Mouse (Mus musculus): ENCODE results near the gene Znrf1. TPM values are rescaled to one million over a fixed set of nuclear protein-coding genes. Genes with fewer than 3 reads are reported as not detected.

Gene Znrf1
- total and polyA plus RNA-seq, 3 experiments: 9.3 to 21.2 (median 9.5) TPM

- H3K4me2 ChIP-seq (ENCODE audit: insufficient read depth, low read depth, poor library complexity, severe bottlenecking): no peak overlapping the region
- no peak overlapping the region for H3K27ac ChIP-seq (ENCODE audit: insufficient read depth, low read depth)
- H3K4me3 ChIP-seq (replicated peaks in 1 of 3; ENCODE audit: low read depth in 2 of 3, low read length in 2 of 3, poor library complexity in 1 of 3): no peak overlapping the region
- in situ Hi-C loops (cut with MboI; ENCODE audit: low pct_ligation_motif_present, low pct_unique_long_range_greater_than_20kb, low sequenced_read_pairs) (no loop called here), dilution Hi-C loops (cut with MboI; ENCODE audit: extremely low pct_ligation_motif_present, extremely low pct_unique_long_range_greater_than_20kb, low sequenced_read_pairs) (no loop called here)
- peaks cover 0 to 11% of the 10 kb centered on the region in 2 experiments; a peak in 2 of 4 replicates for H3K4me1 ChIP-seq (ENCODE audit: control insufficient read depth in 1 of 2, insufficient read depth in 2 of 2)
- DNase-seq (ENCODE audit: extremely low read depth): no peak
- H3K79me2 ChIP-seq (replicated peaks; ENCODE audit: control insufficient read depth, extremely low read depth, insufficient read depth, poor library complexity, severe bottlenecking): no peaks in the 10 kb centered on the region
- H3K27me3 ChIP-seq (replicated peaks): no peaks in the 10 kb centered on the region
- TF ChIP-seq MAZ (IDR thresholded peaks at IDR 0.05; ENCODE audit: low read depth, low read length) (no peak), MAX (IDR thresholded peaks at IDR 0.05; ENCODE audit: low read length) (no peak), CHD1 (IDR thresholded peaks at IDR 0.05; ENCODE audit: low read depth, low read length) (no peak), ZMIZ1 (IDR thresholded peaks at IDR 0.05; ENCODE audit: low read depth, low read length) (no peak), ZC3H11A (IDR thresholded peaks at IDR 0.05; ENCODE audit: low read depth, low read length) (no peak), JUN (IDR thresholded peaks at IDR 0.05; ENCODE audit: insufficient read depth, low read depth, low read length) (no peak), MYC (IDR thresholded peaks at IDR 0.05; ENCODE audit: low read depth, low read length) (no peak), UBTF (IDR thresholded peaks at IDR 0.05; ENCODE audit: low read depth, low read length) (no peak), E2F4 (IDR thresholded peaks at IDR 0.05; ENCODE audit: insufficient replicate concordance, low read depth, low read length) (no peak), TBP (conservative IDR thresholded peaks at IDR 0.05; ENCODE audit: low read depth, low read length) (no peak), ZKSCAN1 (IDR thresholded peaks at IDR 0.05; ENCODE audit: borderline replicate concordance, low read depth, low read length) (no peak), RAD21 (IDR thresholded peaks at IDR 0.05; ENCODE audit: low read depth, low read length) (no peak), SIN3A (IDR thresholded peaks at IDR 0.05; ENCODE audit: low read length) (no peak), KAT2A (IDR thresholded peaks at IDR 0.05; ENCODE audit: insufficient replicate concordance, low read length) (no peak), GABPA (IDR thresholded peaks at IDR 0.05; ENCODE audit: insufficient replicate concordance, low read depth, low read length) (no peak)
- H3K9me3 ChIP-seq (replicated peaks; ENCODE audit: low read length): no peaks in the 10 kb centered on the region
- H3K36me3 ChIP-seq (replicated peaks in 1 of 2; ENCODE audit: control insufficient read depth in 1 of 2, insufficient read depth in 1 of 2, low read length in 1 of 2): peaks cover 0 to 23% of the 10 kb centered on the region in 2 experiments
- H3K9ac ChIP-seq (ENCODE audit: insufficient read depth, low read depth): no peak overlapping the region
Observed at GRCm38 (mm10) chr8:111594951-111595350, 59.1 kb downstream of the Znrf1 start.

- DNase-seq (ENCODE audit: extremely low read depth): no peak
- H3K9ac ChIP-seq (ENCODE audit: insufficient read depth, low read depth): no peak overlapping the region
- H3K4me3 ChIP-seq (replicated peaks in 1 of 3; ENCODE audit: low read depth in 2 of 3, low read length in 2 of 3, poor library complexity in 1 of 3): no peak overlapping the region
- peaks cover 0 to 9% of the 10 kb centered on the region in 2 experiments; a peak in 2 of 4 replicates for H3K4me1 ChIP-seq (ENCODE audit: control insufficient read depth in 1 of 2, insufficient read depth in 2 of 2)
- H3K27me3 ChIP-seq (replicated peaks): no peaks in the 10 kb centered on the region
- H3K27ac ChIP-seq (ENCODE audit: insufficient read depth, low read depth): no peak overlapping the region
- in situ Hi-C loops (cut with MboI; ENCODE audit: low pct_ligation_motif_present, low pct_unique_long_range_greater_than_20kb, low sequenced_read_pairs) (no loop called here), dilution Hi-C loops (cut with MboI; ENCODE audit: extremely low pct_ligation_motif_present, extremely low pct_unique_long_range_greater_than_20kb, low sequenced_read_pairs) (no loop called here)
- no peaks in the 10 kb centered on the region for H3K9me3 ChIP-seq (replicated peaks; ENCODE audit: low read length)
- peaks cover 0 to 20% of the 10 kb centered on the region in 2 experiments for H3K36me3 ChIP-seq (replicated peaks in 1 of 2; ENCODE audit: control insufficient read depth in 1 of 2, insufficient read depth in 1 of 2, low read length in 1 of 2)
- TF ChIP-seq HCFC1 (IDR thresholded peaks at IDR 0.05; ENCODE audit: low read depth, low read length) (no peak), UBTF (IDR thresholded peaks at IDR 0.05; ENCODE audit: low read depth, low read length) (no peak), MXI1 (IDR thresholded peaks at IDR 0.05; ENCODE audit: low read depth, low read length) (no peak), CHD2 (IDR thresholded peaks at IDR 0.05; ENCODE audit: low read length) (no peak), NRF1 (IDR thresholded peaks at IDR 0.05; ENCODE audit: low read depth, low read length) (no peak), MYC (IDR thresholded peaks at IDR 0.05; ENCODE audit: low read depth, low read length) (no peak), MAZ (IDR thresholded peaks at IDR 0.05; ENCODE audit: low read depth, low read length) (no peak), MAFK (IDR thresholded peaks at IDR 0.05; ENCODE audit: insufficient replicate concordance, low read length) (no peak), CTCF (conservative IDR thresholded peaks at IDR 0.05 in 1 of 2, IDR thresholded peaks at IDR 0.05 in 1 of 2; ENCODE audit: low read depth in 2 of 2, low read length in 2 of 2) (no peak), SMC3 (IDR thresholded peaks at IDR 0.05; ENCODE audit: low read depth, low read length) (no peak), ZC3H11A (IDR thresholded peaks at IDR 0.05; ENCODE audit: low read depth, low read length) (no peak), EP300 (IDR thresholded peaks at IDR 0.05; ENCODE audit: low read length) (no peak)
- no peak overlapping the region for H3K4me2 ChIP-seq (ENCODE audit: insufficient read depth, low read depth, poor library complexity, severe bottlenecking)
- no peaks in the 10 kb centered on the region for H3K79me2 ChIP-seq (replicated peaks; ENCODE audit: control insufficient read depth, extremely low read depth, insufficient read depth, poor library complexity, severe bottlenecking)
Observed at GRCm38 (mm10) chr8:111595712-111596484, 60.0 kb downstream of the Znrf1 start.
